Mouse (Mus musculus) retina, postnatal 7 days (tissue): ENCODE results near the gene Nme2.

Source experiments
- DNase-seq: peaks from one replicate; pipeline ENCODE4 v3.0.0-alpha.2; 2012; ENCODE audit warnings: low read depth, low spot score

Gene Nme2

DNA sequence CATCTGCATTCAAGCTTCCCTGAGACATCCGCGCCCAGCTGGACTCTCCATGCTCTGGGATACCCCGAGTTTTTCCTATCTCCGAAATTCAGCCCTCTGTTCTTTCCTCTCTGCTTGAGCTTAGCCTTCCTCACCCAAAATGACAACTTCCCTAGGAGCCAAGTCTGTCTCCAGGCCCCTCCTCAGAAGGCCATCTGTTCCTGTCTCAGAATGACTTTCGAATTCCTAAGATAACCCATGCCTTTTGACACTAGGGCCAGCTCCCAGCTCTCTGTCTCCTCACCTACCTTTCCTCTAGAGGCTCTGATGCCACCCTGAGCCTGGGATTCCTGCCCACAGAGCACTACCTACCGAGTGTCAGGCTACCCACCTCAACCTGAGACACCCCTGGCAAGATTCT, at the start of gene Nme2:
Gene Nme2, minus strand, starts transcription at position 101 of the 400 bp plus-strand sequence.
- DNase-seq, result no peak

DNA sequence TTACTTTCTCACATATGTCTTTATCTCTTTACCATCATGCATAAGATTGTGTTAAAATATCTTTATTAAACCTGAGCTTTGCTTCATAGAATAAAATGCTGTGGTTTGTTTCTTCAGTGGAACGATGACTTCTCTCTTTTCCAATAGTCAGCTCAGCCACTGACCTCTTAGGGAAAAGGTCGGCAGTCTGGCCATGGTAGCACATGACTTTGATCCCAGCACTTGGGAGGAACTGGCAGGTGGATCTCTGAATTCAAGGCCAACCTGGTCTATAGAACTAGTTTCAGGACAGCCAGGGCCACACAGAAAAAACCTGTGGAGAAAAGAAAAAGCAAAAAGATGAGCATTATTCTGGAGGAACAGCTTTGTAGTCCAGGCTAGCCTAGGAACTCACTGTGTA, 47.3 kb upstream of the Nme2 start:
- no peak for DNase-seq

- no peak for DNase-seq
Observed at GRCm38 (mm10) chr11:93999276-93999675, 43.2 kb upstream of the Nme2 start.

- DNase-seq, result no peak
Observed at GRCm38 (mm10) chr11:93997141-93997775, 41.2 kb upstream of the Nme2 start.

GRCm38 (mm10) chr11:93996306-93997140, 40.5 kb upstream of the Nme2 start:
- DNase-seq, result peak; percentile 2

DNA sequence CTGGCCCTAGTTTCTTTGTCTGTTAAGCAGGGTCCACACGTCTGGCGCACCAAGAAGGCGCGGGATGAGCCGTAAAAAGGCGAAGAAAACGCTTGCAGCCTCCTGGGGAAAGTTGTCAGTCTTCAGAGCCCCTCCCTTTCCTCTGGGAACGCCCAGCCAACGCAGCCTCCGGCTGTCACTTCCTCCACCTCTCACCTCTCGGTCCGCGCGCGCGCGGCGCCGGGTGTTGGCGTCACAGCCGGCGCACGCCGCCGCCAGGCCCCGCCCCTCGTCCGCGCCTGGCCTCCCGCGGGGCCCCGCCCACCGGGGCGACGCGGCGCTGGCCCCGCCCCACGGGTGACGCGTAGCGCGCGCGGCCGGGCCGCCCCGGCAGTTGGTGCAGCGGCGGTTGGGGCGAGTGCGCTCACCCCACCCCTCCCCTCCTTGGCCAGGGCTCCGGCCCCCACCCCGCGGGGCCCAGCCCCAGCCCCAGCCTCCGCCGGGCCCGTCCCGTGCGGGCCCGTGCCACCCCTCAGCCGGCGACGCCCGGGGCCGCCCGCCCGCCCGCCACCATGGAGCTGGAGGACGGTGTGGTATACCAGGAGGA, 39.8 kb upstream of the Nme2 start, which contains the start of gene Spag9:
Gene Spag9, plus strand, starts transcription at position 372 of the 586 bp plus-strand sequence.
- peak; percentile 91 for DNase-seq

DNA sequence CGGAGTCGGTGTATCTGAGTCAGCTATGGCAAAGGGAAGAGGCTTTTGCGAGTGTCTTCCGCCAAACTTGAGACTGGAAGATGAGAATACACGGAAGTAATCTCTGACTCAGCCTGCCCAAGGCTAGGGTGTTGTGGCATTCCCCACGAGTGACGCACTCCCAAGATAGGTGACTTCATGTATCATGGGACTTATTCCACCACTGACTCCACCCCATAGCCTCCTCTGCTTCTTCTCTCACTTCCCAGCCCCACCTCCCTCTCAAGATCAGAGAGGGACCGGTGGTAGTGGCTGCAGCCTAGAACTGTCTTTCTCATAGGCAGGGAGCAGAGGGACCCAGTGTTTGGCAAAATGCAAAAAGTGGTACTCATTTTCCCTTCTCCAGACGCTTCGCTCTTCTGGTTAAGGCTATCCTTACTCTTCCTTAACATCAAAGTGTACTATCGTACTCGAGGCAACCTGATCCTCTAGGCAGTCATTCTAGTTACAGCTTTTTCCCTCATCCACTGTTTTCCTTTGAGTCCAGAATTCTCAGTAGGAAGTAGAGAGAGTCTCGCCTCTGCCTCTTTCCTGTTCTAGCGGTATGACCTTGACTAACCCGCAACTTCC, 39.2 kb upstream of the Nme2 start:
- DNase-seq, result peak; percentile 13

GRCm38 (mm10) chr11:93994531-93994930, 38.5 kb upstream of the Nme2 start:
- no peak for DNase-seq

DNA sequence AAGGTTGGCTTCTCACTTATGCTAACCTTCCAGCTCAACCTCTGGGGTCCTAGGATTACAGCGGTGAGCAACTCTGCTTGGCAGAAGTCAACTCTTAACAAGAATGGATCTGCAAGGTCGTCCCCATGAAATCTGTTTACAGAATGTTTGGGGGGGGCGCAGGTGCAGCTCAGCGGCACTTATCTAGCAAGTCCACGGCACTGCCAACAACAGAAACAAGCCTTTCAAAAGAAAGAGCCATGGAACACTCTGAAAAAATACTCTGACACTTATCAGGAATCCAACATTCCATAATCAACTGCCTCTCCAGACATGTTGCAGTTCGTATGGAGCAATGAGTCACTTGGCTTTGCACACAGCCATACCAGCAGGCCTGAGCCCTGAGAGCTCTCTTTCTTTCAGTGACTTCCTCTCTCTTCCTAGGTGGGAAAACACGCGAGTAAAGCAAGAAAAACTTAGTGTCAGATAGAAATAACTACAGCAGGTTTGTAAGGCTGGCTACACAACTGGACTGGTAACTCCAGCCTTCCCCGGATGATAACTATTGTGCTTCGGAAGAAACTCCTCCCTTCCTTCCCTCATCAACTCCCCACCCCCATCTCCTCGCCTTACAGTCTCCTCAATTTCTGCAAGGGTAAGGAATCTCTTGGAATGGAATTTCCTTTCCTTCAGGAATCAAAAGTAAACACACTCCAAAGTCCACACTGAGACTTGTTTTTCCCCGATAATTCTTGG, 32.4 kb upstream of the Nme2 start:
- DNase-seq, result no peak

- DNase-seq, result no peak
Observed at GRCm38 (mm10) chr11:93987625-93988327, 31.7 kb upstream of the Nme2 start.

DNA sequence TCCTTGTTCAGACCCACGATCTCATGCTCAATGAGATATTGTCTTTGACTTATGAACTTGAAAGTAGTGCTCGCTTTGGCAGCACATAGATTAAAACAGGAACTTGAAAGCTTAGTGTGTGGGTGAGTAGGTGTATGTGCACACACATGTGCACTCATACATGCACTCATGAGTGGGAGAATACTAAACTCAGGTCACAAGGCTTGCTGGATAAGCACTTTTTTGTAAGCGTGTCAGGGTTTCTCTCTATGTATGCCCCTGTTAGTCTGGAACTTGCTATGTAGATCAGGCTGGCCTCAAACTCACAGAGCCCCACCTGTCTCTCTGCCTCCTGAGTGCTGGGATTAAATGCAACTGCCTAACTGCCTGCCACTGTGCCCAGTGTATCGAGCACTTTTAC, 31.0 kb upstream of the Nme2 start:
- DNase-seq, result no peak

DNA sequence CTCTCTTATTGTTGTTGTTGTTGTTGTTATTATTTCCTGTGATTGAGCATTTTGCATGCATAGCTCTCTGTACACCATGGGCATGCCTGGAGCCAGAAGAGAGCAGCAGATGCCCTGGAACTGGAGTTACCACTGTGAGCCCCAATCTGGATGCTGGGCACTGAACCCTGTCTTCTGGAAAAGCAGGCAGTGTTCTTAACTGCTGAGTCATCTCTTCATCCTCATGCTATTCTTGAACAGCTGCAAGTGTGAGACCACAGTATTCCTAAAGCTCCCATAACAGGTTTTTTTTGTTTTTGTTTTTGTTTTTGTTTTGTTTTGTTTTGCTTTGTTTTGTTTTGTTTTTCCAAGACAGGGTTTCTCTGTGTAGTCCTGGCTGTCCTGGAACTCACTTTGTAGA, 30.2 kb upstream of the Nme2 start:
- no peak for DNase-seq

DNA sequence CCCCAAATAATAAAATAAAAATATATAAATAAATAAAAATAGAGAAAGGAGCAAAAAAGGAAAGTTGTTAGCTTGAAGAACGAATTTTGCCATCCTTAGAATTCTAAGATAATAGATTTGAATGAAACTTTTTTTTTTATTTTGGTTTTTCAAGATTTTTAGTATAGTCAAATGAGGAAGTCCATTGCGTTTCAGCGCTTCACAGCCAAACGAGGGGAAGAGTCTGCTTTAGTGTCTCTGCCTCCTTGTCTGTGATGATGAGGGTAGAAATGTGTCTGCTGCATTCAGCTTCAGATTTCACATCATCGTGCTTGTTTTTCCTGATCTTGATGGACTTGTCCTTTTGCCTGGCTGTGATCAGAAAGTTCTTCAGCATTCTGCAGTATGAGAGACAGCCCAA, 29.2 kb upstream of the Nme2 start:
- no peak for DNase-seq

DNA sequence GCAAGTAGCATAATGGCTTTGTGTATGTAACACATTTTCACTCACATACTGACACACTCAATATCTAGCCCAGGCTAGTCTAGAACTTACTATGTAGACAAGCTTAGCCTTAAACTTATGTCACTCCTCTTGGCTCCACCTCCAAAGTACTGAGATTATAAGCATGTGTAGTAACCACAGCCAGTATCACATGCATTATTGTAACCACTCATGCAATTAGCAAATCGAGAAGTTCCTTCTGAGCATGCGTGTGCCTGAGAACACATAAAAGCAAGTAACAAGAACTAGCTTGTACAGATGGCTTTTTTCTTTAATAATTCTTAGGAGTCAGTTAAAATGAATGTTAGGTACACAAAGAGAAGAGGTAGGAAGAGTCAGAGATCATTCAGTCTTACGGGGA, 28.6 kb upstream of the Nme2 start:
- DNase-seq, result no peak

- no peak for DNase-seq
Observed at GRCm38 (mm10) chr11:93979502-93980049, 23.5 kb upstream of the Nme2 start.

- no peak for DNase-seq
Observed at GRCm38 (mm10) chr11:93972951-93973350, 16.9 kb upstream of the Nme2 start.

DNA sequence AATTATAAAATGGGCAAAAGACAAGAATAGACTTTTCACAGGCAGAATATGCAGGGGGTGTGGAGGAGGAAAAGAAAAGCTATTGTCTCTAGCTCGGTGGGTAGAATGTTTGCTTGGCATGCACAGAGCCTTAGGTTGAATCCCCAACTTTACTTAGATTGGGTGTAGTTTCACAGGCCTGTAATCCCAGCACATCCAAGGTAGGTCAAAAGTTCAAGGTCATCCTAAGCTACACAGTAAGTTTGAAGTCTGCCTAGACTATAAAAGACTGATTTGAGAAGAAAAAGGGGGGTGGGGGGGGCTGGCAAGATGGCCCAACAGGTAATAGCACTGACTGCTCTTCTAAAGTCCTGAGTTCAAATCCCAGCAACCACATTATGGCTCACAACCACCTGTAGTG, 13.7 kb upstream of the Nme2 start:
- no peak for DNase-seq

DNA sequence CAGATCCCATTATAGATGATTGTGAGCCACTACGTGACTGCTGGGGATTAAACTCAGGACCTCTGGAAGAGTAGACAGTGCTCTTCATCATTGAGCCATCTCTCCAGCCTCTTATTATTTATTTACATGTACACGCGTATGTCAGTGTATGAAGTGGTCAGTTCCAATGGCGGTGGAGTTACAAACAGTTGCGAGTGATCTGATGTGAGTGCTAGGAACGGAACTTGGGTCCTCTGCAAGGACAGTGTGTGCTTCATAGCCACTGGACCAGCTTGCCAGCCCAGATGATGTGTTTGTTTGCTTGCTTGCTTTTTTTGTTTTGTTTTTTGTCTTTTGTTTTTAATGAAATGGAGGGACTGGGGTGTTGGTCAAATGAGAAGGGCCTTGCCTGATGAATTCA, 13.1 kb upstream of the Nme2 start:
- DNase-seq, result no peak

DNA sequence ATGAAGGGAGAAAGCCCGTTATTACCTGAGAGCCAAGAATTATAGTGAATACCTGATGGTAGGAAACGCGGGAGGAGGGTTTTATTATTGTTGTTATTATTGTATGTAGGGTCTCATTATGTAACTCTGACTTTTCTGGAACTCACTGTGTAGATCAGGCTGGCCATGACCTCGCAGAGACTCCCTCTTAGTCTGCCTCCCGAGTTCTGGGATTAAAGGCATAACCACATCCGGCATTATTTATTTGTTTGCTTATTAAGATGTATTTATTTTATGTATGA, 12.7 kb upstream of the Nme2 start:
- no peak for DNase-seq

- peak; percentile 99 for DNase-seq
Observed at GRCm38 (mm10) chr11:93968005-93968847, 12.2 kb upstream of the Nme2 start, which contains the start of the genes Gm20390 and Nme1. Gene Gm20390, minus strand, starts transcription at chr11:93968293. Gene Nme1, minus strand, starts transcription at chr11:93968521.
